8 mouse cellular contexts compared by ENCODE assay signal in the genomic region with DNA sequence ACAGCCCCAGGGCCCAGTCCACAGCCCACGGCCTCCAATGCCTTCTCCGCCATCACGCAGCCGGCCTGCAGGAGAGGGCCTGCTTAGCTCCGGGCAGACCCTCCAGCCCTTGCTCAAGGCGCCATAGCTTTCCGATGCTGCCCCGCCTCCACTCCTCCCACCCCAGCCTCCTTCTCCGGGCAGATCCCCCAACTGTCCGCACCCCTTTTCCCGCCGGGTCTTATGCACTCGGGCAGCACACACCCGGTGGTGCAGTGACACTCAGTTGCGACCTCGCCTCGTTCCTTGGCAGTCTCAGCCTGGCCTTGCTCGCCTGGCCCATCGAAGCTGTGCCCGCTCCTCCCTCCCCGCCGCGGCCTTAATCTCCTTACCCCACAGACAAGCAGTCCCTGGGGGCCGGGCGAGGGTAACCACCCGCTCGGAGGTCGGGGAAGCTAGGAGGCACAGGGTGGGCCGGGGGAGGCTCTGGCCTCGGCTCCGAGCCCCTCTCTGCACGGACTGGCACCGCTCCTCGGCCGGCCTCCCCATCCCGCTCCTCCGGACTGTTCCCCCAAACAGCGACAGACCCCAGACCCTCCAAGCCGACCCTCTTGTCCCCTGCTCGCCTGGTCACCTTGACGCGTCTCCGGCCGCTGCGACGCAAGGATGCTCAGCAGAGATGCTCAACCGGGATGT. TPM values are rescaled to one million over a fixed set of nuclear protein-coding genes. Genes with fewer than 3 reads are reported as not detected.
A peak's percentile ranks its signal among the peaks of the same experiment; 100 is the strongest.
DNase-seq lines count a peak whose midpoint lies in the region; ATAC-seq lines count a peak whose summit lies in the region.

No protein-coding gene starts in this region.

- peaks cover 7% of the 10 kb centered on the region; the same call in 1 of the 2 replicates for H3K36me3 ChIP-seq in kidney, embryonic 14.5 days (ENCODE audit: control insufficient read depth, insufficient read depth, low read length)
- H3K36me3 ChIP-seq in hindbrain, embryonic 11.5 days (ENCODE audit: control insufficient read depth, insufficient read depth, low read length): peaks cover 2% of the 10 kb centered on the region; the same call in 1 of the 2 replicates

- peaks cover 21% of the 10 kb centered on the region for H3K27me3 ChIP-seq in kidney, embryonic 14.5 days (ENCODE audit: control insufficient read depth, insufficient read depth, low read length)
- peaks cover 5% of the 10 kb centered on the region; the same call in 1 of the 2 replicates for H3K27me3 ChIP-seq in hindbrain, embryonic 11.5 days (ENCODE audit: control insufficient read depth, insufficient read depth, low read length)

- 2% methylated on average over 38 of the region's 47 CpGs for WGBS in kidney, embryonic 14.5 days
- WGBS in hindbrain, embryonic 11.5 days: under 1% methylated on average over 47 of the region's 47 CpGs

- H3K9me3 ChIP-seq in kidney, embryonic 14.5 days (ENCODE audit: control insufficient read depth, low read length): no peaks in the 10 kb centered on the region
- no peaks in the 10 kb centered on the region for H3K9me3 ChIP-seq in hindbrain, embryonic 11.5 days (ENCODE audit: control insufficient read depth, low read length)

- H3K4me1 ChIP-seq in kidney, embryonic 14.5 days (ENCODE audit: control insufficient read depth, insufficient read depth, low read length): peaks cover 10% of the 10 kb centered on the region
- peaks cover 7% of the 10 kb centered on the region for H3K4me1 ChIP-seq in hindbrain, embryonic 11.5 days (replicated peaks; ENCODE audit: control insufficient read depth, insufficient read depth, low read length)

- no peak overlapping the region for H3K27ac ChIP-seq in kidney, embryonic 14.5 days (ENCODE audit: low read depth, low read length)
- H3K27ac ChIP-seq in hindbrain, embryonic 11.5 days (ENCODE audit: low read depth, low read length): peak overlapping the region; percentile 56

- peak overlapping the region; percentile 66 for H3K9ac ChIP-seq in kidney, embryonic 14.5 days (ENCODE audit: low read depth, low read length)
- H3K9ac ChIP-seq in hindbrain, embryonic 11.5 days (ENCODE audit: low read depth, low read length): peak overlapping the region; percentile 79

- peak; percentile 57 for ATAC-seq in kidney, embryonic 14.5 days (ENCODE audit: low FRiP score, low TSS enrichment)
- peak; percentile 64 for ATAC-seq in hindbrain, embryonic 11.5 days (ENCODE audit: low FRiP score)

- peak overlapping the region; percentile 64 for H3K4me3 ChIP-seq in kidney, embryonic 14.5 days (ENCODE audit: low read length)
- H3K4me3 ChIP-seq in hindbrain, embryonic 11.5 days (ENCODE audit: low read depth, low read length): peak overlapping the region; percentile 60

- no peak for DNase-seq in kidney, postnatal 36 days
- peak; percentile 56 for DNase-seq in Muller cell, postnatal 12 days (ENCODE audit: inconsistent ontology term)
- peak; percentile 62 for DNase-seq in embryo, embryonic 10 days (ENCODE audit: low spot score)
- DNase-seq in hindbrain, embryonic 11.5 days (ENCODE audit: low spot score): peak; percentile 69
- peak; percentile 37 for DNase-seq in lung, postnatal 10 days
- DNase-seq in right cerebral cortex, postnatal 14 days: peak; percentile 38
- DNase-seq in yolk sac, embryonic 10.5 days (ENCODE audit: low spot score): no peak

- peak overlapping the region; percentile 96 for H3K4me2 ChIP-seq in kidney, embryonic 14.5 days (replicated peaks; ENCODE audit: low read depth, low read length)
- H3K4me2 ChIP-seq in hindbrain, embryonic 11.5 days (replicated peaks; ENCODE audit: low read depth, low read length): peak overlapping the region; percentile 92

RNA-seq across cellular contexts. Expression of gene Abcg4, which starts 0.9 kb away (rescaled TPM):
- polyA plus RNA-seq in kidney, embryonic 14.5 days (2014; fragmentation: Nextera tagmentation; extraction: Ambion mirVana): 1.5 and 2.7 TPM in 2 replicates
- 2.9 and 5.7 TPM in 2 replicates for polyA plus RNA-seq in hindbrain, embryonic 11.5 days (2014; fragmentation: Nextera tagmentation; extraction: Ambion mirVana)

RNA-seq across cellular contexts. Expression of gene Hinfp, which starts 17.9 kb away (rescaled TPM):
- polyA plus RNA-seq in kidney, embryonic 14.5 days (2014; fragmentation: Nextera tagmentation; extraction: Ambion mirVana): 15.9 and 24.5 TPM in 2 replicates
- polyA plus RNA-seq in hindbrain, embryonic 11.5 days (2014; fragmentation: Nextera tagmentation; extraction: Ambion mirVana): 23.1 and 23.2 TPM in 2 replicates

RNA-seq across cellular contexts. Expression of gene Nlrx1, which starts 19.1 kb away (rescaled TPM):
- polyA plus RNA-seq in kidney, embryonic 14.5 days (2014; fragmentation: Nextera tagmentation; extraction: Ambion mirVana): 3.2 and 5.6 TPM in 2 replicates
- polyA plus RNA-seq in hindbrain, embryonic 11.5 days (2014; fragmentation: Nextera tagmentation; extraction: Ambion mirVana): 1.9 and 2.9 TPM in 2 replicates

RNA-seq across cellular contexts. Expression of gene C2cd2l, which starts 32.5 kb away (rescaled TPM):
- 6.7 and 7.6 TPM in 2 replicates for polyA plus RNA-seq in kidney, embryonic 14.5 days (2014; fragmentation: Nextera tagmentation; extraction: Ambion mirVana)
- polyA plus RNA-seq in hindbrain, embryonic 11.5 days (2014; fragmentation: Nextera tagmentation; extraction: Ambion mirVana): 10.1 and 11.4 TPM in 2 replicates

RNA-seq across cellular contexts. Expression of gene Pdzd3, which starts 36.3 kb away (rescaled TPM):
- polyA plus RNA-seq in kidney, embryonic 14.5 days (2014; fragmentation: Nextera tagmentation; extraction: Ambion mirVana): 1.9 and 4.2 TPM in 2 replicates
- polyA plus RNA-seq in hindbrain, embryonic 11.5 days (2014; fragmentation: Nextera tagmentation; extraction: Ambion mirVana): 0.13 TPM in 1 of 2 replicates, not detected in the other

Comparison
In these comparisons a context has a peak if more than half of its experiments do, and no peak if none do; other contexts are left out.
1. DNase-seq: peak in Muller cell, postnatal 12 days (single experiment), embryo, embryonic 10 days (single experiment), hindbrain, embryonic 11.5 days (single experiment), lung, postnatal 10 days (single experiment) and right cerebral cortex, postnatal 14 days (single experiment); none in kidney, postnatal 36 days (0 of 2) and yolk sac, embryonic 10.5 days (single experiment).